Mouse (Mus musculus): Measurements from ENCODE around the gene Fgr.

DNA sequence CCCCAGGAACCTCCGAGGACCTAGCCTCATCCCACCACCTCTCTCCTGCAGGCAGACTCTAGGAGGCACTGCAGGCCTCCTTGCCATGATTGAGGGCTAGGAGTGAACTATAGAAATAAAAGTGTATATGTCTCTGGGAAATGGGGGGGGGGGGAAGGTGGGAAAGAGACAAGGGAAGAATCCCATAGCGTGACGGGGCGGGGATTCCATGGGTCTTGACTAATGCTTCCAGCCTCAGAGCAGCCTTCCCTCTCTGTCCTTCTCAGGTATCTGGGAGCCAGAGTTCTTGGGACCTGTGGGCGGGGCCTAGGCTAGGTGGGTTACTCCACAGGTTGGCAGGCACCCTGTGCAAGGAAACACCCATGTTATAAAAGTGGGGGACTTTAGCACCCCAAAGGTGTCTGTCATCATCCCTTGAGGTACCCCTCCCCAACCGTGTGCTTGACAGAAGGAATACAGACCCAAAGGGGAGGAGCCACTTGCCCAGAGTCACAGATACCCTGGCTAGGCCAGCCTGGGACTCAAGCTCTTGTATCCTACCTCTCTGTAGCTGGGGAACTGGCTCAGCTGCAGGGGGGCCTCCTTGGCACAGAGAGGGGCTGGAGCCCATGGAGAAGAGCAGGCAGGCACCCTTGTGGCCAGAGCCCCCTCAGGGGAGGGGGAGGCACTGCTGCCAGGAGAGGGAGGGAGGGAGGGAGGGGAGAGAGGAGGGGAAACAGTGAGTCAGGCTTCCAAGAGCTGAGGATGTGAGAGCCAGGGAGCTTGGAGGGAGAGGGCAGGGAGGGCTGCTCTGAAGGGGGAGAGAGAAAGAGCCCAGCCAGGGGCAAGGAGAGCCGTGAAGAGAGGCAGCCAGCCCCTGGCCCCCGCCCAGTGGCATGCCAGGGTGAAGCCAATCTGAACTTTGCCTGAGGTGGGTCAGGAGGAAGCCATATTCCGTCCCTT, 42.1 kb downstream of the Fgr start:
- TF ChIP-seq TAL1 (IDR thresholded peaks at IDR 0.05; ENCODE audit: low read length) (no peak), GATA1 (IDR thresholded peaks at IDR 0.05; ENCODE audit: low read length) (no peak)

Measured in erythroblast, embryonic 14.5 days (primary cell).